Mouse (Mus musculus): Measurements from ENCODE around the gene Hist1h1d. TPM values are rescaled to one million over a fixed set of nuclear protein-coding genes. Genes with fewer than 3 reads are reported as not detected.

Hist1h1d gene
- 0.78 and 0.86 TPM in 2 replicates for polyA plus RNA-seq (2015; fragmentation: Nextera tagmentation; extraction: Ambion mirVana)

- Histone ChIP-seq H3K4me2 (peak within 1 kb of the TSS; percentile 87), H3K9ac (0 out of 2 replicates have a peak within 1 kb of the TSS, but pooled peaks have one; percentile 19), H3K27me3 (no peaks in the 10 kb centered on the region), H3K4me1 (peaks cover 13% of the 10 kb centered on the region), H3K36me3 (no peaks in the 10 kb centered on the region), H3K4me3 (no peak within 1 kb of the TSS), H3K27ac (peak within 1 kb of the TSS; percentile 99), H3K9me3 (no peaks in the 10 kb centered on the region)
- ATAC-seq (ENCODE audit: borderline replicate concordance, extremely low read depth, low FRiP score, low TSS enrichment): no peak
Observed at GRCm38 (mm10) chr13:23552962-23553361, at the start of gene Hist1h1d. TSS of gene Hist1h1d (plus strand) at chr13:23553262.

- Histone ChIP-seq H3K27ac (no peak overlapping the region), H3K9ac (no peak overlapping the region), H3K4me2 (no peak overlapping the region), H3K4me1 (peaks cover 28% of the 10 kb centered on the region), H3K4me3 (no peak overlapping the region), H3K27me3 (no peaks in the 10 kb centered on the region), H3K9me3 (no peaks in the 10 kb centered on the region), H3K36me3 (no peaks in the 10 kb centered on the region)
- 6% methylated on average over 9 of the region's 9 CpGs for WGBS
- no peak for ATAC-seq (ENCODE audit: borderline replicate concordance, extremely low read depth, low FRiP score, low TSS enrichment)
Observed at GRCm38 (mm10) chr13:23503797-23504196, 49.3 kb upstream of the Hist1h1d start.

GRCm38 (mm10) chr13:23505662-23506345, 47.3 kb upstream of the Hist1h1d start:
- ATAC-seq (ENCODE audit: borderline replicate concordance, extremely low read depth, low FRiP score, low TSS enrichment): no peak
- 10% methylated on average over 14 of the region's 14 CpGs for WGBS
- Histone ChIP-seq H3K36me3 (no peaks in the 10 kb centered on the region), H3K9ac (peak overlapping the region; percentile 7; the same call in 1 of the 2 replicates), H3K9me3 (no peaks in the 10 kb centered on the region), H3K27me3 (no peaks in the 10 kb centered on the region), H3K4me2 (peak overlapping the region; percentile 58), H3K4me1 (peaks cover 26% of the 10 kb centered on the region), H3K4me3 (peak overlapping the region; percentile 27), H3K27ac (peak overlapping the region; percentile 33; the same call in 1 of the 2 replicates)

GRCm38 (mm10) chr13:23506351-23506750, 46.7 kb upstream of the Hist1h1d start:
- Histone ChIP-seq H3K4me3 (peak overlapping the region; percentile 27), H3K4me2 (peak overlapping the region; percentile 58), H3K36me3 (no peaks in the 10 kb centered on the region), H3K9ac (no peak overlapping the region), H3K27me3 (no peaks in the 10 kb centered on the region), H3K27ac (no peak overlapping the region), H3K4me1 (peaks cover 26% of the 10 kb centered on the region), H3K9me3 (no peaks in the 10 kb centered on the region)
- 5% methylated on average over 13 of the region's 13 CpGs for WGBS
- no peak for ATAC-seq (ENCODE audit: borderline replicate concordance, extremely low read depth, low FRiP score, low TSS enrichment)

GRCm38 (mm10) chr13:23506819-23507515, 46.1 kb upstream of the Hist1h1d start:
- 41% methylated on average over 14 of the region's 14 CpGs for whole genome bisulfite sequencing
- H3K4me2 ChIP-seq: 0 out of 2 replicates have a peak overlapping the region, but pooled peaks have one; percentile 58
- H3K9ac ChIP-seq: no peak overlapping the region
- H3K27ac ChIP-seq: no peak overlapping the region
- H3K36me3 ChIP-seq: no peaks in the 10 kb centered on the region
- ATAC-seq (ENCODE audit: borderline replicate concordance, extremely low read depth, low FRiP score, low TSS enrichment): no peak
- H3K27me3 ChIP-seq: no peaks in the 10 kb centered on the region
- H3K4me1 ChIP-seq: peaks cover 20% of the 10 kb centered on the region
- H3K4me3 ChIP-seq: no peak overlapping the region
- no peaks in the 10 kb centered on the region for H3K9me3 ChIP-seq

GRCm38 (mm10) chr13:23510127-23510526, 42.9 kb upstream of the Hist1h1d start:
- Histone ChIP-seq H3K27ac (no peak overlapping the region), H3K27me3 (no peaks in the 10 kb centered on the region), H3K4me1 (peaks cover 14% of the 10 kb centered on the region), H3K4me3 (no peak overlapping the region), H3K4me2 (no peak overlapping the region), H3K9ac (no peak overlapping the region), H3K36me3 (no peaks in the 10 kb centered on the region), H3K9me3 (no peaks in the 10 kb centered on the region)
- ATAC-seq (ENCODE audit: borderline replicate concordance, extremely low read depth, low FRiP score, low TSS enrichment): no peak
- 22% methylated on average over 1 of the region's 1 CpGs for WGBS

- 77% methylated on average over 1 of the region's 1 CpGs for WGBS
Observed at GRCm38 (mm10) chr13:23513517-23513916, 39.5 kb upstream of the Hist1h1d start.

GRCm38 (mm10) chr13:23515281-23515680, 37.8 kb upstream of the Hist1h1d start:
- Histone ChIP-seq H3K4me1 (peaks cover 13% of the 10 kb centered on the region), H3K27me3 (no peaks in the 10 kb centered on the region), H3K36me3 (no peaks in the 10 kb centered on the region), H3K9me3 (no peaks in the 10 kb centered on the region), H3K4me2 (no peak overlapping the region), H3K4me3 (no peak overlapping the region), H3K27ac (no peak overlapping the region), H3K9ac (no peak overlapping the region)
- ATAC-seq (ENCODE audit: borderline replicate concordance, extremely low read depth, low FRiP score, low TSS enrichment): no peak
- 75% methylated on average over 5 of the region's 5 CpGs for WGBS

More at GRCm38 (mm10) chr13:23513517-23513916, 39.5 kb upstream of the Hist1h1d start:
- H3K27me3 ChIP-seq: no peaks in the 10 kb centered on the region
- H3K4me3 ChIP-seq: no peak overlapping the region
- H3K36me3 ChIP-seq: no peaks in the 10 kb centered on the region
- ATAC-seq (ENCODE audit: borderline replicate concordance, extremely low read depth, low FRiP score, low TSS enrichment): no peak
- no peaks in the 10 kb centered on the region for H3K9me3 ChIP-seq
- no peak overlapping the region for H3K4me2 ChIP-seq
- H3K4me1 ChIP-seq: peaks cover 8% of the 10 kb centered on the region
- H3K27ac ChIP-seq: no peak overlapping the region
- H3K9ac ChIP-seq: no peak overlapping the region

GRCm38 (mm10) chr13:23515826-23516620, 37.0 kb upstream of the Hist1h1d start:
- Histone ChIP-seq H3K4me3 (peak overlapping the region; percentile 55), H3K9ac (peak overlapping the region; percentile 40; the same call in 1 of the 2 replicates)
- ATAC-seq (ENCODE audit: borderline replicate concordance, extremely low read depth, low FRiP score, low TSS enrichment): no peak

GRCm38 (mm10) chr13:23516822-23517602, 36.0 kb upstream of the Hist1h1d start:
- Histone ChIP-seq H3K4me3 (peak overlapping the region; percentile 55), H3K9me3 (no peaks in the 10 kb centered on the region), H3K9ac (peak overlapping the region; percentile 36; the same call in 1 of the 2 replicates), H3K36me3 (no peaks in the 10 kb centered on the region), H3K27me3 (no peaks in the 10 kb centered on the region), H3K27ac (peak overlapping the region; percentile 81), H3K4me1 (peaks cover 15% of the 10 kb centered on the region; the same call in 1 of the 2 replicates), H3K4me2 (peak overlapping the region; percentile 89)
- ATAC-seq (ENCODE audit: borderline replicate concordance, extremely low read depth, low FRiP score, low TSS enrichment): peak; percentile 64; the same call in 1 of the 2 replicates
- under 1% methylated on average over 19 of the region's 19 CpGs for WGBS

More at GRCm38 (mm10) chr13:23515826-23516620, 37.0 kb upstream of the Hist1h1d start:
- Histone ChIP-seq H3K27me3 (no peaks in the 10 kb centered on the region), H3K9me3 (no peaks in the 10 kb centered on the region), H3K4me2 (peak overlapping the region; percentile 89), H3K4me1 (peaks cover 15% of the 10 kb centered on the region; the same call in 1 of the 2 replicates), H3K27ac (peak overlapping the region; percentile 26; the same call in 1 of the 2 replicates), H3K36me3 (no peaks in the 10 kb centered on the region)
- WGBS: 45% methylated on average over 15 of the region's 15 CpGs
